Mouse (Mus musculus) G1E-ER4 (cell line): ENCODE data around the gene Ric1. TPM values are rescaled to one million over a fixed set of nuclear protein-coding genes. Genes with fewer than 3 reads are reported as not detected.
A peak's percentile ranks its signal among the peaks of the same experiment; 100 is the strongest.

ENCODE experiments used
- GATA1 ChIP-seq: IDR thresholded peaks from one replicate; pipeline ENCODE4 v1.8.0; 2012; ENCODE audit warnings: low read length, inconsistent platforms
- polyA plus RNA-seq: library from polyadenylated mRNA; stranded (reverse); fragments of >175 nt; gene quantifications from 2 replicates; pipeline ENCODE4 v1.2.3, GENCODE M21; 2012

Ric1 gene
- polyA plus RNA-seq, 1 experiment = 12.2 TPM

DNA sequence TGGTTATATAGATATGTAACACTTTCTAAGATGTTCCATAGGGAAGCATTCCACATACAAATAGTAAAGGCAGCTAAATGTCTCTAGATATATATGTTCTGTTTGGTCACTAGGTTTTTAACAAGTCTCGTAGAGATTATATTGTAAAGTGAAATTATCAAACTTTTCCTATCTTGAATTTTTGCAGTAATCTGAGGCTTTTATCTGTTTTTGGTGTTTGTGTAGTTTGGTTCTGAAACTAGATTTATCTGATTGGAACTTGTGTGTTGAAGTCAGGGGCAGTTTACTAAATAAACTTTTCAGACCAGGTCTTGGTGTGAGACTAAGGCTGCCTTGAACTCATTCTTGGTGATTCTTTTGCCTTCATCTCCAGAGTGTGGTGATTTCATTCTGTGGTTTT is 29.0 kb downstream of the Ric1 start:
- TF ChIP-seq GATA1 = no peak

DNA sequence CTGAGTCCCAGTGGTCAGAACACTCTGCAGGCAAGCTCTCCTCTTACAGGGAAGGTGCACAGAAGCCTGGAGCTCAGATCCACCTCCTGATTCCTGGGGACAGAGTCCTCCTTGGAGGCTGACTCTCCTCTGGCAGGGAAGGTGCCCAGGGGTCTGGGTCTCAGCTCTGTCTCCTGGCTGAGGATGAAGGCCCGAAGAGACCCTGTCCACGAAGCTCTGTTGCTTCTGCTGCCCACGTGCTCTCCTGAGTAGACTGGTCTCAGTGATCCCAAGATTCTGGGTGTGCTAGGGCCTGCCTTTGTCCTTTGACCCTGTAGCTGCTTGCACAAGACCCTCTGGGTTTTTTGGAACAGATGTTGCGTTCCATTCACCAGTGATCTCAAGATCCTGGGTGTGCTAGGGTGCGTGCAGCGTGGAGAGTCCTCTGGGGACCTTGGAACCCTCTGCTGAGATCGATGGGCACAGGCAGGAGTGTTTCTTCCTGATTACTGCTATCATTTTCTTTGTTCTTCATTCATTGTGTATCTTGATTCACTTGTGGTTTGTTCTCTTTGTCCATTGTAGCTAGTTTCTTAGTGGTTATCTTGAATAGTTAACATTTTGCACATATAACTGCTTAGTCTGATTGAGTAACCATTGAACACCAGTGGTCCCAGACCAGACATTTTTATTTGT is 35.2 kb downstream of the Ric1 start:
- TF ChIP-seq GATA1 = peak; percentile 45

DNA sequence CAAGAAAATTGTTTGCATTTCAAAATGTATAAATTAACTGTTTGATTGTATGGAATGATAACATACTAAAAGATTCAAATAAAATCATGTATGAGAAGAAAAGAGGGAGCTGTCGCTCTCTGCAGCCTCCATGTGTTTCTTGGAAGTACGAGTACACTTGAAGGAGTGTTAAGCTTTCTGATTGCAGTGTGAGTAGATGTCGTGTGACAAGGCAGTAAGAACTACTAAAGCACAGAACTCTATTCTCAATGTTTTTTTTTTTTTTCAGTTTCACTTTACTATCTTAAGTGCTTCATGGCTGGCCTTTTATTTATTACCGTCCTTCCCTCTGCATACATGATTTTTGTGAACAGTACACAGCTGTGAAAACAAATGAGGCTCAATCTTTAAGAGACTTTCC is 40.1 kb downstream of the Ric1 start:
- no peak for TF ChIP-seq GATA1

DNA sequence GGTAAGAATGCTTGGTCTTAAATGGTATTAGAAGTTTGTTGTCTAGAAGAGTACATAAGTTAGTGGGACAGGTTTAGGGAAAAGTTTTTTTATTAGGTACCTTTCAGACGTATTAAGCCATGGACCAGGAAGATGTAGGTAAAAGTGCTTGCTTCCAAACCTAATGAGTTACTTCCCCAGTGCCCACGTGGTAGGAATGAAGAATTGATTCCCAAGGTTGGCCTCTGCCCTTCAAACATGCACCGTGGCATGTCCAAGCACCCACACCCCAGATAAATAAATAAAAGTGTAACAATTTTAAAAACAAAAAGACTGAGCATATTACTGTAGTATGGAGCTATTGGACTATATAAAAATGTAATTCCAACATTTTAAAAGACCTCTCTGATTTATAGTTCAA is 40.5 kb downstream of the Ric1 start:
- no peak for TF ChIP-seq GATA1

DNA sequence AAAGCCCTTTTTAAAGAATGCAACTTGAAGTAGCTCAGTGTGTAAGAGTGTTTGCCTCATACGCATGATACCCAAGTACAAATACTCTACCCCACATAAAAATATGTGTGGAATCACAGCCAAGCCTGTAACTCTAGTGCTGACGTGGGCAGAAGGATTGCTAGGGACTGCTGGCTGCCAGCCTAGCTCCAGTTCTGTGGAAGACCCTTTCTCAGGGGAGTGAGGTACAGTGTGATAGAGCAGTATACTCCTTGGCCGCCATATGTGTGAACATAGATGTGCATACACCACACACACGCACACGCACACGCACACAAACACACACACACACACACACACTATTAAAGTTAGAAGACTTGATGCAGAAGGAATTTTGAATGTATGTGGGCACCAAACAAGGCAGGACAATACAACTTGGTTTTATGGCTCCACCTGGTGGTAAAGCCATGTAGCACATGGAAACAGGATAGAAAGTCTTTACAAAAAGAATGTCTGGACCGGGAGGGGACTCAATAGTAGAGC is 41.2 kb downstream of the Ric1 start:
- TF ChIP-seq GATA1 = no peak

DNA sequence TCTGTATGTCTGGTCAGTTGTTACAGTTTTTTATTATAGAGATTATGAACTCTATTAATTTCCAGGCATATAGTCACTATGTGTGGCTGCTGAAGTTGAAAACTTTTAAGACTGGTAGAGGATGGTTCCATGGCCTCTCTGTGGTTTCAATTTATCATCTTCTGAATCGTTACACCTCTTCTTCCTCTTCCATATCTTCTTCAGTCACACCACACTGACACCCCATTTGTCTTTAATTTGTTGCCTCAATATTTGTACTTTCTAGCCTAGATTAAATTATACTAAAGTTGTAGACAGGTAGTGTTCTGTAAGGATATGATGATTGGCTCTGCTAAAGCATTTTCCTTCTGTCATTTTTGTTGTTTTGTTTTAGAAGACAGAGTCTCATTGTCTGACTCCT is 44.4 kb downstream of the Ric1 start:
- no peak for TF ChIP-seq GATA1

DNA sequence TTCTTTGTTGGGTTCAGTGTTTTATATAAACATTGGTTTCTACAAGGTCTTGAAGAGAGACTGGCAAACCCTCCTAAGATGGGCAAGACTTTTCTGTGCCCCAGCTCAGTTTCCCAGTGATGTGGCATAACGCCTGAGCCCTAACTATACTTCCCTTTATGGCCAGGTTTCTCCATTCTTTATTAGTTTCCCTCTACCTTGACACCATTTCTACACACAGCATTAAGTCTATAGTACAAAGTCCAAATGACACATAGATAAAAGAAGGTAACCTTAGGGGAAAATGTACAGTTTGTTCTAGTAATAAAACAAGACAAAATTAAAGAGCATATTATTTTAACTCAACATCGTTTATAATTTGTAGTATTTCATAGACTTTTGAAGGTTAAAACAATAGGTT is 60.4 kb downstream of the Ric1 start:
- no peak for TF ChIP-seq GATA1

DNA sequence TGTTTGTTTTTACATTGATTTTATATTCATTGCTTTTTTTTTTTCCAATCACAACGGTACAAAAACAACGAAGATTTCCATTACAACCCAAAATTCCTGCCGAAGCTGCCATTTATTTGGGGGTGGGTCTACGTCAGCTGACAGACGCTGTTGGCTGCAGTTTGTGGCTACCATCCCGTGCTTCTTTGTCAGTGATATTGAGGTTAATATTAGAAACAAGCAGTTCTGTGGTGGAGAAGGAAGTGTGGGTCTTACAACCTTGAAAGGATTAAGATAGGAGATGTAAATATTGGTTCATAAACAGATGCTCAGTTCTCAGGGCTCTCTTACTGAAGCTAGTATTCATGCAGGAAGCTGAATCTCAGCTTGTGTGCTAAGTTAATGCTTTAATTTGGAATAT is 61.7 kb downstream of the Ric1 start:
- no peak for TF ChIP-seq GATA1

DNA sequence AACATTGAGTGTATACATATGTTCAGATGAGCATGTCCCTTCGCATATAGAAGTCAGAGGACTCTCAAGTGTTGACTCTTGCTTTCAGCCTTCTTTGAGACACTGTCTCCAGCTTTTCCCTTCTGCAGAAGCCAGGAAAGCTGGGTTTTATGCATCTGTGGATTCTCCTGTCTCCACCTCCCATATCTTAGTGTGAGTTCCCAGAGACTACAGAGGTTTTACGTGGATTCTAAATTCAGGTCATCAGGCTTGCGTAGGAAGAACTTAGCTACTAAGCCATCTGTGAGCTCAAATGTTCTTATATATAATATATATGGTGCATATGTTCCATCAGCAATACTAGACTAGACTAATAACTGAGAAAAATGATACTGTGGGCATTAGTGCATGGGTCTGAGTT is 74.2 kb downstream of the Ric1 start:
- TF ChIP-seq GATA1 = no peak

DNA sequence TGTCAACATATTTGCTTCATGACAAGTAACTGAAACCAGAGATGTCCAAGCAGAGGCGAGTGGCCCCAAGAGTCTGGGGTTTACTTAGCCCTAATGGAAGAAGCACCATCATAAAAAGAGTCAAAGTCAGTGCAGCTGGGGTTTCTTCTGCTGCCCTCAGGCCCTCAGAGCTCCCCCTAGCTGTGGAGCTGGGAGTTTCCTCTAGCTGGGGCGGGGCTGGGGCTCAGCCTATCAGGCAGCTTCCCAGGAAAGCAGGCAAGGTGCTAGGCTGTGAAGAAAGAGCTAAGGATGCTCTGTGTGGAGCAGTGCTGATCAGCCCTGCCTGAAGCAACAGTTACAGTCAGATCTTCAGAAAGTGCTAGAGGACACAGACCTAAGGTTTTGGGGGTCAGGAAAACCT is 74.9 kb downstream of the Ric1 start:
- no peak for TF ChIP-seq GATA1

DNA sequence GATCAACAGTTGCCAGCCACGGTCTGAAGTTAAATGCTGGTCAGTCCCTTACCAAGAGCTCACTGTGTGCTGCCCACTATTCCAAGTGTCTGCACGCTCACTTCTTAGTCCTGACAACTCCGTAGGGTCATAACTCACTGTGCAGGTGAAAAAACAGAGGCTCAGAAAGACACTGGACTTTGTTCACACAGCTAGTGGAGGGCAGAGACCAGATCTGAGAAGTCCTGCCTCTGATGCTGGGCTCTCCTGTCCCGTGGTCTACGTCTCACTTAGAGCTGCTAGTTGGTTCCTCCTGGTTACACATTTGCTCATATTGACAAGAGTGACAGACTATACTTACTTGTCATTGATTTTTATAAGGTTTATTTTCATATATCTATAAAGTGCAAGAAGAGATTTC is 76.9 kb downstream of the Ric1 start:
- no peak for TF ChIP-seq GATA1

DNA sequence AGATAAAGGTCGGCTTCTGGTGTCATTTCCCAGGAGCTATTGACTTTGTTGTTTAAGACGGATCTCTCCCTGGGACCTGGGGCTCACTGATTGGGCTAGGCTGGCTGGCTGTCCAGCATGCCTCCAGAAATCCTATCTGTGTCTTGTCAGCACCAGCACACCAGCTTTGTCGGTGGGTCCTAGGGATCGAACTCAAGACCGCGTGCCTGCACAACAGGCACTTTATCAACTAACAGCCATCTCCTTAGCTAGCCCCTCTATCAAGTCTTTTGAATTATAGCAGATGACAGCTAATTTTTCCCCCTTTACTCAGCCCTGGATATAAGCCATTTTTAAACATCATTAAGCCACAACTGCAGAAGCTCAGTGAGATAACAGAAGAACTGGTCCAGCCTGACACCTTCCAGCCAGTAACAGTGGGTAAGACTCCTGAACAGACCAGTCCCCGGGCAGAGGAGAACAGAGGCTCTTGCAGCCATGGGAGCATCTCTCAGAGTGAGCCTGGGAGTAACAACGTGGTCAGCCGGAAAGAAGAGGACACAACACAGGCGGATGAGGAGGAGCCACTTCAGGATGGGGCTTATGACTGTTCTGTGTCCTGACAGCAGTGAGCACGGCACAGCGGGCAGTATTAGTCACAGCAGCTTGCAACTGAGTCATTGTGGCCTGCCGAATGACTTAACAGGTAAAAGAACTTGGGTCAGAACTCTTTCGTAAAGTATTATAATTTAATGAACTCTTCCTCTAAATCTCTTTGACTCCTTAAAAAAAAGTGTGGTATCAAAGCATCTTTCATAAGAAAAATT is 81.7 kb downstream of the Ric1 start:
- no peak for TF ChIP-seq GATA1

DNA sequence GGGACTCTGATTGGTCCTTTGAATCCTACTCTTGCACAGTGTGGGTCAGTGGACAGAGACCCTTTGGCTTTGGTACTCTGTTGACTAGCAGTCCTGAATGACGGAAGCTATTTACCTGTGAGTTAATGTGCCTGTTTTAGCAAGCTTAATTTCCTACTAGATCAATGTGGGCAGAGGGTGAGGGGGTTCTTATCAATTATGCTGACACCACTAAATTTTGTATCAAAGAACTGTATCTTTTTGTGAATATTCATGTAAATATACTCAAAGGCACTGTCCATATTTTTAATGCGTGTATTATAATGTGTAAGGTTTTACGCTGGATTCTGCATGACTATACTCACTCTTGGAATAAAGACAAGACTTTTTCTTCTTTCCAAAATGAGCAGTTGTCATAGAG is 82.6 kb downstream of the Ric1 start:
- no peak for TF ChIP-seq GATA1

DNA sequence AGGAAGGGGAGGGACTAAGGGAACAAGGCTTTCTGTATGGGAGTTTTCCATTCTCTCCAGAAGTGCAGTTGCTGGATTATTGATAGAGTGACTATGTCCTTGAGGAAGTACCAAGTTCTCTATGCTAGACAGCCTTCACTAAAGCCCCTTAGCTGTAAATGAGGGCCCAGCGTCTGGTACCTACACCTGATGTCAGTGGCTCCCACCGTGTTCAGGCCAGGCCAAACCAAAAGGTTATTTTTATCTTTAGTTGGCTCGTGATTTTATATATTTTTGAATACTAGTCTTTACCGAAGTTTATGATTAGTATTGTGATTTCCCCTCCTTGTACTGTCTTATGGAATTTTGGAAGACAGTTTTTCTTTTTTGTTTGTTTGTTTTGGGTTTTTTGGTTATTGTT is 85.4 kb downstream of the Ric1 start:
- no peak for TF ChIP-seq GATA1

DNA sequence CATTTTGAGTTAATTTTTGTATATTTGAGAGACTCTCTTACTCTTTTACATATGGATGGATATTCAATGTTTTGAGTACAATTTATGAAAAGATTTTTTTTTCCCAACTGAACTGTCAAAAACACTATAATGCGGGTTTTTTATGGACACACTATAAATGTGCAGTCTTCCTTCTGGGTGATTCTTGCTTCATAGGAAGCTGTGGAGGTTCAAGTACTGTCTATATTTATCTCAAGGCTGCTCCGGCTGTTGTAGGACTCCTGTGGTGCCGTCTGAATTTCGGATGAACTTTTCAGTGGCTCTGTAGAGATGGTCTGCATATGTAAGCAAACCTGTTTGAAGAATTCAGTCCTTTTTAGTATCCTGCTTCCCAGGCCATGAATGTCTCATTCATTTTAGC is 86.1 kb downstream of the Ric1 start:
- TF ChIP-seq GATA1 = no peak

DNA sequence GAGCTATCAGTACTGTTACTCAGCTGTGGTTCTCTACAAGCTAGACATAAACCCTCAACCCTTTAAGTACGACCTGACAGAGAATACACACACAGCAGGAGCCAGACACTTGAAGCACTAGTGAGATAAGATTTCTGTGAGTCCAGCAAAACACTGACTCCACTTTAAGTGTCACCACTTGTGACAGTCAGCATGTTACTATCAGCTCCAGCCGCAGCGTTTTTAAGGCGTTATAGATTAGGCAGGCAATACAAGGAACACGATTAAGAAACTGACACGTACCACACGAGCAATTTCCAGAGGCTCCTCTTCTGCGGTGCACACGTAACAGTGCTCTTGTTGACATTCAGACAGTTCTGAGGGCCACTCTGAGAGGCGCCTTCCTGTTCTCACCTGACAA is 88.8 kb downstream of the Ric1 start:
- peak; percentile 69 for TF ChIP-seq GATA1

DNA sequence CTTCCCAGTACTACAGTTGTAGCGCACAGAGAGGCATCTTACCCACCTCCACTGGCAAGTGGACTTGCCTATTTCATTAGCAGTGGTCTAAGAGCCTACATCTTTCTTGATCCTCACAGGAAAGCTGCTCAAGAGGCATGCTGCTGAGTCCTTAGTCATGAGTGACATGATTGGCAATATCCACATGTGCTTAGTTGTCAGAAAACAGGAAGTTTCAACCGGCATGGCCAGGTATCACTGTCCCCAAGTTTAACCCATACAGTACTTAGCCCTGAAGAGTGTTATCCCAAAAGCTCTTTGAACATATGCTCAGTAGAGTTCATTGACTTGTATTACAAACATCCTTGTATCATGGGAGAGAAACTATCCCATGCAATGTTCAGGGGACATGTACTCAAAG is 90.0 kb downstream of the Ric1 start:
- TF ChIP-seq GATA1 = no peak
